Mouse (Mus musculus): ENCODE measurements at regions not wholly inside any gene's neighbourhood (a gene's known extent, or its start where the extent isn't known, plus 50 kb on each side); places are given as distances from the start of the nearest gene placed in this dataset.

GRCm38 (mm10) chr15:49588851-49589250, 4295.9 kb upstream of the Gm7489 start:
- H3K27ac ChIP-seq (ENCODE audit: control insufficient read depth, low read depth, low read length) = no peak overlapping the region
- no peak for TF ChIP-seq E2F4 (IDR thresholded peaks at IDR 0.05; ENCODE audit: borderline replicate concordance, low read depth, low read length)
- no peak for TF ChIP-seq CHD2 (IDR thresholded peaks at IDR 0.05; ENCODE audit: low read length)
- no peak for TF ChIP-seq SIN3A (IDR thresholded peaks at IDR 0.05; ENCODE audit: low read length)
- no peak for TF ChIP-seq RAD21 (IDR thresholded peaks at IDR 0.05; ENCODE audit: low read depth, low read length)
- no peak for TF ChIP-seq MYB (IDR thresholded peaks at IDR 0.05; ENCODE audit: low read depth, low read length)
- TF ChIP-seq JUND (IDR thresholded peaks at IDR 0.05; ENCODE audit: low read depth, low read length) = no peak
- no peak for TF ChIP-seq BHLHE40 (IDR thresholded peaks at IDR 0.05; ENCODE audit: borderline replicate concordance, low read depth, low read length)
- no peak for TF ChIP-seq POLR2A (IDR thresholded peaks at IDR 0.05; ENCODE audit: control insufficient read depth in 1 of 2, insufficient read depth in 1 of 2, low read depth in 1 of 2, low read length in 2 of 2, poor library complexity in 1 of 2)
- H3K9me3 ChIP-seq (replicated peaks; ENCODE audit: insufficient read depth, low read length) = no peaks in the 10 kb centered on the region
- no peaks in the 10 kb centered on the region for H3K4me1 ChIP-seq (ENCODE audit: control insufficient read depth in 1 of 2, insufficient read depth in 2 of 2, low read length in 2 of 2)
- no peak overlapping the region for H3K4me3 ChIP-seq (ENCODE audit: control insufficient read depth in 1 of 2, insufficient read depth in 1 of 2, low read depth in 2 of 2, low read length in 2 of 2)
- no peaks in the 10 kb centered on the region for H3K36me3 ChIP-seq (ENCODE audit: control insufficient read depth in 1 of 2, insufficient read depth in 2 of 2, low read length in 2 of 2)
- no peaks in the 10 kb centered on the region for H3K27me3 ChIP-seq (ENCODE audit: control insufficient read depth in 1 of 2, insufficient read depth in 2 of 2, low read length in 2 of 2)
- H3K79me2 ChIP-seq (ENCODE audit: control insufficient read depth, insufficient read depth, low read length, poor library complexity) = no peaks in the 10 kb centered on the region
- H3K9ac ChIP-seq (ENCODE audit: control insufficient read depth, low read depth, low read length, poor library complexity, severe bottlenecking) = no peak overlapping the region
- no peak for DNase-seq (ENCODE audit: low read depth, low spot score)

DNA sequence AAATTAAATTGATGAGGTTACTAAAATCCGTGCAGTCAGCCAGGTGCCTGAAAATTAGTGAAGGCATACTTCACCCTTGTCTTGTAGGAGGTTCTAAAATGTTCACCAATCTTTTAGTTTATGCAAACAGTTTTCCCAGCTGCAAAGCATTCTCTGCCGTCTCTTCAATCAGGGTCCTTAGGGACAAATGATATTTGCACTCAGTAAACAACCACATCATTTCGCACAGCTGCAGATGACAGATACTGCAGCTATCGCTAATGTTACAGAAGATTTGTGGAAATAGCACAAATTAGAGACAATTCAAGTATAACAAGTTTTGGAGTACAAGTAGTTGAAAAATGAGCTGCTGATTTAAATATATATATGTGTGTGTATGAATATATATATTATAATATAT, 4270.8 kb upstream of the Gm7489 start:
- Histone ChIP-seq H3K79me2 (ENCODE audit: control insufficient read depth, insufficient read depth, low read length, poor library complexity) (no peaks in the 10 kb centered on the region), H3K9me3 (replicated peaks; ENCODE audit: insufficient read depth, low read length) (no peaks in the 10 kb centered on the region), H3K27me3 (ENCODE audit: control insufficient read depth in 1 of 2, insufficient read depth in 2 of 2, low read length in 2 of 2) (no peaks in the 10 kb centered on the region), H3K9ac (ENCODE audit: control insufficient read depth, low read depth, low read length, poor library complexity, severe bottlenecking) (no peak overlapping the region), H3K4me1 (ENCODE audit: control insufficient read depth in 1 of 2, insufficient read depth in 2 of 2, low read length in 2 of 2) (no peaks in the 10 kb centered on the region), H3K36me3 (ENCODE audit: control insufficient read depth in 1 of 2, insufficient read depth in 2 of 2, low read length in 2 of 2) (no peaks in the 10 kb centered on the region), H3K4me3 (ENCODE audit: control insufficient read depth in 1 of 2, insufficient read depth in 1 of 2, low read depth in 2 of 2, low read length in 2 of 2) (no peak overlapping the region), H3K27ac (ENCODE audit: control insufficient read depth, low read depth, low read length) (no peak overlapping the region)
- no peak for DNase-seq (ENCODE audit: low read depth, low spot score)
- TF ChIP-seq ZNF384 (IDR thresholded peaks at IDR 0.05; ENCODE audit: low read depth, low read length) (no peak), USF1 (IDR thresholded peaks at IDR 0.05; ENCODE audit: low read depth, low read length) (no peak), ZC3H11A (IDR thresholded peaks at IDR 0.05; ENCODE audit: low read depth, low read length) (no peak), GABPA (IDR thresholded peaks at IDR 0.05; ENCODE audit: low read depth, low read length) (no peak), SMC3 (IDR thresholded peaks at IDR 0.05; ENCODE audit: low read depth, low read length) (no peak), NELFE (IDR thresholded peaks at IDR 0.05; ENCODE audit: low read depth, low read length) (no peak), MYB (IDR thresholded peaks at IDR 0.05; ENCODE audit: low read depth, low read length) (no peak), NRF1 (IDR thresholded peaks at IDR 0.05; ENCODE audit: insufficient read depth, low read depth, low read length, poor library complexity, severe bottlenecking) (no peak), GATA1 (IDR thresholded peaks at IDR 0.05; ENCODE audit: low read depth, low read length) (no peak), POLR2A (IDR thresholded peaks at IDR 0.05; ENCODE audit: control insufficient read depth in 1 of 2, insufficient read depth in 1 of 2, low read depth in 1 of 2, low read length in 2 of 2, poor library complexity in 1 of 2) (no peak), MAFK (IDR thresholded peaks at IDR 0.05; ENCODE audit: borderline replicate concordance, low read depth, low read length) (no peak), ZMIZ1 (IDR thresholded peaks at IDR 0.05; ENCODE audit: low read depth, low read length) (no peak), POLR2AphosphoS2 (IDR thresholded peaks at IDR 0.05; ENCODE audit: low read length) (no peak), UBTF (IDR thresholded peaks at IDR 0.05; ENCODE audit: borderline replicate concordance, insufficient read depth, low read depth, low read length) (no peak), MEF2A (IDR thresholded peaks at IDR 0.05; ENCODE audit: extremely low read depth, insufficient replicate concordance, low read depth, low read length, poor library complexity, severe bottlenecking) (no peak), E2F4 (IDR thresholded peaks at IDR 0.05; ENCODE audit: borderline replicate concordance, low read depth, low read length) (no peak)
